Mouse (Mus musculus) left cerebral cortex, adult 2 months (tissue): ENCODE results near the gene Neil1. TPM values are rescaled to one million over a fixed set of nuclear protein-coding genes. Genes with fewer than 3 reads are reported as not detected.

Experiments
- DNase-seq, 2 experiments: peaks; one replicate each; pipeline ENCODE4 v3.0.0; 2021 to 2022; ENCODE audit warnings: low spot score in 2 of 2, mixed read lengths in 1 of 2; ENCODE audit errors: extremely low spot score in 1 of 2
- H3K27ac ChIP-seq: fragments of 200-600 bp; 2 replicates; pipeline ENCODE4 v1.8.1; 2022
- H3K4me3 ChIP-seq: fragments of 200-600 bp; 2 replicates; pipeline ENCODE4 v1.8.1; 2022
- CTCF ChIP-seq: fragments of 200-600 bp; IDR thresholded peaks from 2 replicates; pipeline ENCODE4 v1.8.1; 2022; ENCODE audit warnings: antibody characterized with exemption, mild to moderate bottlenecking, moderate library complexity
- intact Hi-C: fragments of 180-260 bp; cut with DNase I; formaldehyde crosslinking; loops from one replicate; pipeline ENCODE4 v1.15.1; 2025
- total RNA-seq, 2 experiments: library from RNA; stranded (reverse); gene quantifications; 2 replicates each; pipeline ENCODE4 v1.2.3; 2021

Neil1 gene
- total RNA-seq, 2 experiments from 2014 or later = 9.9 to 10.5 TPM

DNA sequence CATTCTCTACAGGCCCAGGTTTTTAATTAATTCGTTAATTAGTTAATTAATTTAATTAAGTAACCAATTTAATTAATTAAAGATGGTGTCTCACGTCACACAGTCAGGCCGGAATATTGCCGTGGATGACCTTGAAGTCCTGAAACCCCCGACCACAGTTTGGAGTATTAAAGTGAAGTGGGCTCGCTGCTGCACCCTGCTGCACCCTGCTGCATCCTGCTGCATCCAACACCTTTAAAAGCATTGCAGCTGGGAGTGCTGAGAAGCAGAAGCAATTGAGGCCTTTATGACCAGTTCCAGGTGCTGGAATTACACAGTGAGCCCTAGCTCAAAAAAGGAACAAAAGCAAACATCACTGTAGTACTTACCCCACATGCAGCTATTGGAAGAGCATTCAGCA is 4.2 kb upstream of the Neil1 start:
- Histone ChIP-seq H3K27ac (no peak overlapping the region), H3K4me3 (no peak overlapping the region)
- intact Hi-C loops = no loop called here
- no peak for TF ChIP-seq CTCF
- no peak for DNase-seq

DNA sequence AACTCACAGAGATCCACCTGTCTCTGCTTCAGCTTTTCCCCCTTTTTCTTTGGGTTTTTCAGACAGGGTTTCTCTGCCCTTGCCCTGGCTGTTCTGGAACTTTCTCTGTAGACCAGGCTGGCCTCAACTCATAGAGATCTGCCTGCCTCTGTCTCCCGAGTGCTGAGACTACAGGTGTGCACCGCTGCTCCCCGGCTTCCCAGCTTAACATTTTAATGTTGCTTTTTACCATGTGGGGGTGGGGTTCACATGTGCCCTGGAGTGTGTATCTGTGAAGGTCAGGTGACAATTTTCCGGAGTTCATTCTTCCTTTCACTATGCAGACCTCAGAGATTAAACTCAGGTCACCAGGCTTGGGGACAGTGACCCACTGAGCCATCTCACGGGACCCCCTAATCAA is 2.1 kb upstream of the Neil1 start:
- Histone ChIP-seq H3K27ac (no peak overlapping the region), H3K4me3 (no peak overlapping the region)
- no peak for DNase-seq
- intact Hi-C loops = no loop called here
- no peak for TF ChIP-seq CTCF

DNA sequence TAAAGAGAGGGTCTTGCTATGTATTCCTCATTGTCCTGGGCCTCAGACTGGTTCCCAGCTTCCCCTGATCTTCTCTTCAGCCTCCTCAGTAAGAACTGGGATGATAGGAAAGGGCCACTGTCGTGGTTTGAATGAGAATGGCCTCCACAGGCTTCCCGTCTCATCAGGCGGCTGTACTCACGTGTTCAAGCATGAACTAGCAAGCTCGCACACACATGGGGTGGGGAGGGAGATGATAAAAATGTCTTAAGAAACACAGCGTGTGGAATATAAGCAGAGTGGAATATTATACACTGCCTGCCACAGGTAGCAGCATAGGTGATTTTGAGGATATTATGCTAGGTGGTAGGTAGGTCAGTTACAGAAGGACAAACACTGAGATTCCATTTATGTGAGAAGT is 916 bp upstream of the Neil1 start:
- DNase-seq = no peak
- intact Hi-C loops = no loop called here
- TF ChIP-seq CTCF = no peak
- peak overlapping the region; percentile 92 for H3K27ac ChIP-seq
- peak overlapping the region; percentile 68 for H3K4me3 ChIP-seq

DNA sequence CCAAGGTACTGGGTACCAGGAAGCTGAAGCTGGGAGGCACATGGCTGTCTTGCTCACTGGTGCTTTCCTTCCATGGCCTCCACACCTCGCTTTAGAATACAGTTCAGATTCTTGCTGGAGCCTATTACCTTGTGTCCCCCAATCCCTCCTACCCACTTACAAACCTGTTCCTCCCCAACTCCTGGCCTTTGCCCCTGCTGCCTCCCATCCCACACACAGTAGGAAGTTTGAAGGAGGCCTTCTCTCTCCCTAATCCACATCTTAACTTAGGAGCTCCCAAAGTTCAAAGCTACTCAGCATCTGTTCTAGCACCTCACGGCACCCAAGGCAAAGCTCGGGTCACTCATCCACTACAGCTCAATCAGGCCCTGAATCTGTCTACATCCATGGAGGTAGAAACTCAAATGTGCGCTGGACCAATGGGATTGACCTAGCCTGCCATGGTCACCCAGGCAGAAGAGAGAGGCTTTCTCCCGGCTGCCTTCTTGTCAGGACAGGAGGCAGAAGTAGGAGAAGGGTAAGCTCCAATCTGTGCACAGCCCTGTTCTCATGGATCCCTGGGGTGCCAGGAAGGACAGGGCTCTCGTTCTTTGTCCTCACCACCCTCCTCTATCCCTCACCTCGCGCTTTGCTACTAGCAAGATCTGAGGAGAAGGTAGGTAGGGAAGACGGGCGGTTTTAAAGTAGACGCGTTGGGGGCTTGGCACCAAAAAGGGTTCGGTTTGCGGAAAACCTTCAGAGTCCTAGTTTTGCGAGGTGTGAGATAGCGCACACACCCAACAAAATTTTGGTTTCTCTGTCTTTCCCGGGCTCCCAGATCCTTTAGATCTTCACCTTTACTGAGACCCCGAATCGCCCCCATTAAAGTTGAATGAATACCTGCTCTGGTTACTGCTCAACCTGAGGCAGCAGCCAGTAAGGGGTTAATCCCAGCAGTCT is 631 bp downstream of the Neil1 start:
- DNase-seq = peak in 1 of 2 experiments; percentile 35
- intact Hi-C loops = loop anchor here (1.0 kb wide), 1 partner anchor 11 kb away; the partner anchor contains the start of gene Commd4
- peak overlapping the region; percentile 68 for H3K4me3 ChIP-seq
- H3K27ac ChIP-seq = peak overlapping the region; percentile 92
- TF ChIP-seq CTCF = no peak

DNA sequence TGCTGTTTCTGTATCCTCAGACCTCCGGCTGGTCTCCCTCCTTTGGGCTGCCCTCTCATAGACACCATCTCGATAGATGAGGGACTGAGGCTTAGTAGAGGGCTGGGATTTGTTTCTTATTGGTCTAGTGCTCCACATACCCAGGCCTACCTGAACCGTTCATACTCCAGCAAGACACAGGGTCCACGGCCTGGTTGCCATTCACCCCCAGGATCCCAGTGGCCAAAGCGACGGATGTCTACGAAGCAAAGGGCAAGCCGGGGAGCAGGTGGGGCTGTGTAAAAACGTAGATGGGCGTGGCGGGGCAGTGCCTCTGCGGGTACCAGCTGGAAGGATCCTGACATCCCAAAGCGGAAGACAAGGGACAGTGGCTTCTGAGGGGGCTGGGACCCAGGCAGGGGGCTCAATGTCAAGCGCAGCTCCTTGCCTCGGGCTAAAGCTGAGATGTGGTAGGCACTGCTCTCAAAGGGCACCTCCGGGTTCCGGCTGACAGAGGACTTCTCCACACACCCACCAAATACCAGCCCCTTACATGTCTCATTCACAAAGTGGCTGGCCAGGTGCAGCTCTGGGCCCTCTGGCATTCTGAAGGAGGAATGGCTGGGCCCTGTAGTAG is 1.5 kb downstream of the Neil1 start:
- H3K27ac ChIP-seq = no peak overlapping the region
- intact Hi-C loops = no loop called here
- TF ChIP-seq CTCF = no peak
- no peak for DNase-seq
- H3K4me3 ChIP-seq = peak overlapping the region; percentile 68; the same call in 1 of the 2 replicates

DNA sequence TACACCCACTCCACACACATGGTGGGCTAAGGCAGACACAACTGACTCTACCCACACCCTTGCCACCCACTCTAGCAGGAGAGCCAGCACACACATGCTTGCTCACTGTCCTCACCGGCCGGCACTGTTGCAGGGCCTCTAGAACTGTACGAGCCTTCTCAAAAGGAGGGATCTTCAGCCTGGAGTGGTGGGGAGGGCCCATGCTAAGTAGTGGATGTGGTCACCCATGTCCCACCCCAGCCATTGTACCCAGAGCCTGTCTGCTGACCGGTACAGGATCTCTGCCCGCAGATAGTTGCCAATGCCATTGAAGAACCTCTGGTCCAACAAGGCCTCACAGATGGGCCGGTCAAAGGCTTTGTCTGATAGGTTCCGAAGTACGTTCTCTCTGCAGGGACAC is 3.3 kb downstream of the Neil1 start:
- DNase-seq = no peak
- Histone ChIP-seq H3K27ac (no peak overlapping the region), H3K4me3 (no peak overlapping the region)
- no peak for TF ChIP-seq CTCF
- intact Hi-C loops = no loop called here

DNA sequence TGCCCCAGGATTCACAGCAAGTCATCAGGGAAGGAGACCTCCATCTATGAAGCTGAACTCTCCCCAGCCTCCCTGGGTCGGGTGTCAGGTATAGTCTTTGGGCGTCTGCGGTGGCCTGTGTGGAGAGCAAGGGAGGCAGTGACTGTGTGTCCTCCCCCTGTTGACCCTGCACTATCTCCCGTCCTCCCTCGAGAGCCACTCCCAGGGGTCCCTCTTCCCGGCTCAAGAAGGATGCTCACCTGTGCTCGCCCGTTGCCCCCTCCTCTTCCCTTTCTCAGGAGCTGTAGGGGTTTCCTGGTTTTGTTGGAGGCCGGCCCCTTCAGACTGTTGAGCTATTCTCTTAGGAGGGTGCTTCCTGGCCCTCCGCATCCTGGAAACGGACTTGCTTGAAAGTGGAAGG is 4.9 kb downstream of the Neil1 start:
- no peak for TF ChIP-seq CTCF
- Histone ChIP-seq H3K27ac (no peak overlapping the region), H3K4me3 (no peak overlapping the region)
- intact Hi-C loops = no loop called here
- no peak for DNase-seq

DNA sequence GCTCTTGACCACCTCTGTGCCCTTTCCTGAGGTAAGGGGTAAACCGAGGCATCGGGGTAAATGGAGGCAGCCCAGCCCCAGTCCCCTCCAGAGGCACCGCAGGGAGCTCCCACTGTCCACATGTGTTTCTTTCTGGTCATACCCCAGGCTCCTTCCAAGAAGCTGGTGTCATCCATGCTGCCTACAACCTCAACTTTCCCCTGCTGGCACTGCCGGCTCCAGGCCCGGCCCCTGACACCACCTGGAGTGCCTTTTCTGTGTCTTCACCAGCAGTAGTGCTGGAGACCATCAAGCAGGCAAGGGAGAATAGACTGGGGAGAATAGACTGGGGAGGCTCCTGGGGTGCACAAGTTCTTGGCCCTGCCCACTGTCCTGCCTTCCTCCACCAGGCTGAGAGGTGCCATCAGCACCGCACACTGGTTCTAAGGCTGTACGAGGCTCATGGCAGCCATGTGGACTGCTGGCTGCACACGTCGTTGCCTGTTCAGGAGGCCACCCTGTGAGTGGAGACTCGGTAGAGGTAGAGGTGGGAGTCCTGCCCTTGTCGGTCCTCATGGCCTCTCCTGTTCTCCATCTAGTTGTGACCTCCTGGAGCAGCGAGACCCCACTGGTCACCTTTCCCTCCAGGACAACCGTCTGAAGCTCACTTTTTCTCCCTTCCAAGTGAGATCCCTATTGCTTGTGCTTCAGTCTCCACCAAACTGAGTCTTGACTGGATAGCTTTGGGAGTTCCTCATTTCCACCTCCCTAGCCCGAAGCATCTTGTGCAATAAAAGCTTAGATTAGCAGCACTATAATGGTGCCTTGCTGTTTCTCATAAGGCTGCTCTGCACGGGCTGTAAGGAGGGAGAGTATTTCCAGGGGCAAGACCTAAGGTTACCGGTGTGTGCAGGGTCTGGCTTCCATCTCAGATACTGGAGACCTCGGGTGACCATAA is 6.4 kb downstream of the Neil1 start:
- intact Hi-C loops = no loop called here
- DNase-seq = no peak
- TF ChIP-seq CTCF = no peak
- Histone ChIP-seq H3K27ac (no peak overlapping the region), H3K4me3 (no peak overlapping the region)

DNA sequence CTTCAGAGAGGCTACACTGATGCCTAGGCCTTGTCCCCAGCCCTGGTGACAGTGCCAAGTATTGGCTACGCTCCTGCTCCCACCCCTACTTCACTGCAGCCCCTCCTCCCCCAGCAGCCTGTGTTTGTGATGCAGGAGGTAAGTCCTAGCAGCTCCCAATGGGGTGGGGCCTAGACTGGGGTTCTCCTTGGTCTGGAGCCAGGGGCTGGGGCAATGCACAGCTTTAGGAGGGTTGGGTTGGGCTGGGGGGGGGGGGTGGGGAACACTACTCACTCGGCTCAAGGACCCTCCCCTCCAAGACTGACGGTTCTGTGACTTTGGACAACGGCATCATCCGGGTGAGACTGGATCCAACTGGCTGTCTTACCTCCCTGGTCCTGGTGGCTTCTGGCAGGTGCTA is 8.5 kb downstream of the Neil1 start:
- H3K4me3 ChIP-seq = no peak overlapping the region
- intact Hi-C loops = no loop called here
- no peak for TF ChIP-seq CTCF
- DNase-seq = no peak
- H3K27ac ChIP-seq = no peak overlapping the region

DNA sequence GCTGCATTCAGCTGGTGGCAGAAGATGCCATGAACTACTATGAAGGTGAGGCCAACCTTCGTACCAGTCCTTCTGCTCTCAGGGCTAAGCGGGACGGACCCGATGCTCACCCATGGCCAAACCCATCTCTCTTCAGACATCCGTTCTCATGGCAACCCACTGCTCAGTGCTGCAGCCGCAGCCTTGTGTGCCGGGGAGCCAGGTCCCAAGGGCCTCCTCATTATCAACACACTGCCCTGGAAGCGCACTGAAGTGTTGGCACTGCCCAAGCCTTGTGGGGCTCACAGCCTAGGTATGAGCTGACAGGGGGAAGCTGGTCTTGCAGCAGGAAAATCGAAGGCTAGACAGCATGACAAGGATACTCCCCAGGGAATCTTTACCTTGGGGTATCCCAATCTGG is 9.0 kb downstream of the Neil1 start:
- TF ChIP-seq CTCF = no peak
- H3K27ac ChIP-seq = no peak overlapping the region
- DNase-seq = no peak
- intact Hi-C loops = no loop called here
- no peak overlapping the region for H3K4me3 ChIP-seq

DNA sequence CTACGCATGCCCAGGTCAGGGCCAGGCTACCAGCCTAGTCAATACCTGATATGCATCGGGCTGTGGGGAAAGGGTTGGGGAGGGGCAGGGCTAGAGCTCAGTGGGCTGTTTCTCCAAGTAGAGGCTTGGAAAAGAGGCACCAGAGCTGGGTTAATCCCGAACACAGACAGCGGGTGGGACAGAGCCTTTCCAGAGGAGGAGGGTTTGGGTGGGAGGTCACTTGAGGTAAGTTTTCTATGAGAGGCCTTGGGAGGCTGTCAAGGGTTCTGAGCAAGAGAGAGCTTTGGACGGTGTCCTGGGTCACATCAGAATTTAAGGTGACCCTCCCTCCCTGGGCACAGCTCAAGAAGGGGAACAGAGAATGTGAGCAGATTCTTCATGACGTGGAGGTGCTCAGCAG is 9.6 kb downstream of the Neil1 start:
- Histone ChIP-seq H3K27ac (no peak overlapping the region), H3K4me3 (no peak overlapping the region)
- intact Hi-C loops = no loop called here
- no peak for DNase-seq
- no peak for TF ChIP-seq CTCF

DNA sequence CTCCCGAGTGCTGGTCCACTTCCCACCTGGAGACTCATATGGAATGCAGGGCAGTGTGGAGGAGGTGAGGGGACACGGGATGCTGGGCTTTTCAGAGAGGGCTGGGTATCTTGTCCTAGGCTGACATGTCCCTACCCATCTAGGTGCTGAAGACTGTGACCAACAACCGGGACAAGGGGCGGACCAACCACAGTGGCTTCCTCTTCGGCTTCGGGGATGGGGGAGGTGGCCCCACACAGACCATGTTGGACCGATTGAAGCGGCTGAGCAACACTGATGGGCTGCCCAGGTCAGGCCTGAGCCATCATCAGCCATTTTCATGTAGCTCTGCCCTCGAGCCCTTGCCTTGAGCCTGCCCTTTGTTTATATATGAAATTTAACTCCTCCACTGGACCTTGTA is 10.3 kb downstream of the Neil1 start:
- no peak overlapping the region for H3K4me3 ChIP-seq
- TF ChIP-seq CTCF = no peak
- no peak for DNase-seq
- intact Hi-C loops = no loop called here
- H3K27ac ChIP-seq = no peak overlapping the region
